Mouse (Mus musculus): ENCODE results near the gene Kcnb1. TPM values are rescaled to one million over a fixed set of nuclear protein-coding genes. Genes with fewer than 3 reads are reported as not detected.

Gene Kcnb1
- polyA plus RNA-seq, 1 experiment = 2.1 TPM

GRCm38 (mm10) chr2:167158780-167159179 lies 31.2 kb downstream of the Kcnb1 start:
- 93% methylated on average over 5 of the region's 5 CpGs for WGBS
- Histone ChIP-seq H3K36me3 (ENCODE audit: control insufficient read depth, insufficient read depth, low read length) (no peaks in the 10 kb centered on the region), H3K4me1 (replicated peaks; ENCODE audit: control insufficient read depth, insufficient read depth, low read length) (no peaks in the 10 kb centered on the region), H3K27me3 (ENCODE audit: control insufficient read depth, insufficient read depth, low read length) (no peaks in the 10 kb centered on the region), H3K27ac (ENCODE audit: control insufficient read depth, insufficient read depth, low read length) (no peak overlapping the region), H3K4me3 (ENCODE audit: control insufficient read depth, insufficient read depth, low read length) (no peak overlapping the region)
- DNase-seq = no peak
- no peak for TF ChIP-seq POLR2A (IDR thresholded peaks at IDR 0.05; ENCODE audit: control insufficient read depth, extremely low read depth, insufficient read depth, low read length, poor library complexity)
- TF ChIP-seq CTCF (IDR thresholded peaks at IDR 0.05; ENCODE audit: borderline replicate concordance, control insufficient read depth, extremely low read depth, insufficient read depth, low read length, poor library complexity) = no peak

GRCm38 (mm10) chr2:167156118-167156715 lies 33.7 kb downstream of the Kcnb1 start:
- no peak overlapping the region for H3K27ac ChIP-seq (ENCODE audit: control insufficient read depth, insufficient read depth, low read length)
- no peak for DNase-seq
- H3K4me1 ChIP-seq (replicated peaks; ENCODE audit: control insufficient read depth, insufficient read depth, low read length) = no peaks in the 10 kb centered on the region
- no peak for TF ChIP-seq CTCF (IDR thresholded peaks at IDR 0.05; ENCODE audit: borderline replicate concordance, control insufficient read depth, extremely low read depth, insufficient read depth, low read length, poor library complexity)
- TF ChIP-seq POLR2A (IDR thresholded peaks at IDR 0.05; ENCODE audit: control insufficient read depth, extremely low read depth, insufficient read depth, low read length, poor library complexity) = no peak
- WGBS = 73% methylated on average over 9 of the region's 9 CpGs
- H3K4me3 ChIP-seq (ENCODE audit: control insufficient read depth, insufficient read depth, low read length) = no peak overlapping the region
- H3K36me3 ChIP-seq (ENCODE audit: control insufficient read depth, insufficient read depth, low read length) = no peaks in the 10 kb centered on the region
- no peaks in the 10 kb centered on the region for H3K27me3 ChIP-seq (ENCODE audit: control insufficient read depth, insufficient read depth, low read length)

- no peaks in the 10 kb centered on the region for H3K36me3 ChIP-seq (ENCODE audit: control insufficient read depth, insufficient read depth, low read length)
- TF ChIP-seq POLR2A (IDR thresholded peaks at IDR 0.05; ENCODE audit: control insufficient read depth, extremely low read depth, insufficient read depth, low read length, poor library complexity) (no peak), CTCF (IDR thresholded peaks at IDR 0.05; ENCODE audit: borderline replicate concordance, control insufficient read depth, extremely low read depth, insufficient read depth, low read length, poor library complexity) (no peak)
- no peaks in the 10 kb centered on the region for H3K27me3 ChIP-seq (ENCODE audit: control insufficient read depth, insufficient read depth, low read length)
- no peak overlapping the region for H3K27ac ChIP-seq (ENCODE audit: control insufficient read depth, insufficient read depth, low read length)
- no peak overlapping the region for H3K4me3 ChIP-seq (ENCODE audit: control insufficient read depth, insufficient read depth, low read length)
- 61% methylated on average over 4 of the region's 4 CpGs for WGBS
- no peaks in the 10 kb centered on the region for H3K4me1 ChIP-seq (replicated peaks; ENCODE audit: control insufficient read depth, insufficient read depth, low read length)
- DNase-seq = no peak
Measured at GRCm38 (mm10) chr2:167155541-167155973, 34.4 kb downstream of the Kcnb1 start.

GRCm38 (mm10) chr2:167150880-167151279 lies 39.1 kb downstream of the Kcnb1 start:
- no peak for DNase-seq
- H3K4me3 ChIP-seq (ENCODE audit: control insufficient read depth, insufficient read depth, low read length) = no peak overlapping the region
- H3K27me3 ChIP-seq (ENCODE audit: control insufficient read depth, insufficient read depth, low read length) = no peaks in the 10 kb centered on the region
- H3K4me1 ChIP-seq (replicated peaks; ENCODE audit: control insufficient read depth, insufficient read depth, low read length) = peaks cover 11% of the 10 kb centered on the region; the same call in 1 of the 2 replicates
- H3K27ac ChIP-seq (ENCODE audit: control insufficient read depth, insufficient read depth, low read length) = no peak overlapping the region
- H3K36me3 ChIP-seq (ENCODE audit: control insufficient read depth, insufficient read depth, low read length) = no peaks in the 10 kb centered on the region
- no peak for TF ChIP-seq CTCF (IDR thresholded peaks at IDR 0.05; ENCODE audit: borderline replicate concordance, control insufficient read depth, extremely low read depth, insufficient read depth, low read length, poor library complexity)
- no peak for TF ChIP-seq POLR2A (IDR thresholded peaks at IDR 0.05; ENCODE audit: control insufficient read depth, extremely low read depth, insufficient read depth, low read length, poor library complexity)
- 94% methylated on average over 6 of the region's 6 CpGs for WGBS

GRCm38 (mm10) chr2:167150135-167150534 lies 39.8 kb downstream of the Kcnb1 start:
- DNase-seq = no peak
- Histone ChIP-seq H3K27me3 (ENCODE audit: control insufficient read depth, insufficient read depth, low read length) (no peaks in the 10 kb centered on the region), H3K36me3 (ENCODE audit: control insufficient read depth, insufficient read depth, low read length) (no peaks in the 10 kb centered on the region), H3K27ac (ENCODE audit: control insufficient read depth, insufficient read depth, low read length) (no peak overlapping the region), H3K4me1 (replicated peaks; ENCODE audit: control insufficient read depth, insufficient read depth, low read length) (peaks cover 11% of the 10 kb centered on the region; the same call in 1 of the 2 replicates), H3K4me3 (ENCODE audit: control insufficient read depth, insufficient read depth, low read length) (no peak overlapping the region)
- TF ChIP-seq CTCF (IDR thresholded peaks at IDR 0.05; ENCODE audit: borderline replicate concordance, control insufficient read depth, extremely low read depth, insufficient read depth, low read length, poor library complexity) = no peak
- WGBS = 95% methylated on average over 7 of the region's 7 CpGs

- no peak overlapping the region for H3K27ac ChIP-seq (ENCODE audit: control insufficient read depth, insufficient read depth, low read length)
- H3K27me3 ChIP-seq (ENCODE audit: control insufficient read depth, insufficient read depth, low read length) = no peaks in the 10 kb centered on the region
- TF ChIP-seq POLR2A (IDR thresholded peaks at IDR 0.05; ENCODE audit: control insufficient read depth, extremely low read depth, insufficient read depth, low read length, poor library complexity) = no peak
- H3K4me1 ChIP-seq (replicated peaks; ENCODE audit: control insufficient read depth, insufficient read depth, low read length) = peaks cover 18% of the 10 kb centered on the region
- no peak overlapping the region for H3K4me3 ChIP-seq (ENCODE audit: control insufficient read depth, insufficient read depth, low read length)
- H3K36me3 ChIP-seq (ENCODE audit: control insufficient read depth, insufficient read depth, low read length) = no peaks in the 10 kb centered on the region
- 84% methylated on average over 6 of the region's 6 CpGs for WGBS
- DNase-seq = no peak
Measured at GRCm38 (mm10) chr2:167149035-167149434, 40.9 kb downstream of the Kcnb1 start.

GRCm38 (mm10) chr2:167147708-167148107 lies 42.2 kb downstream of the Kcnb1 start:
- Histone ChIP-seq H3K27me3 (ENCODE audit: control insufficient read depth, insufficient read depth, low read length) (no peaks in the 10 kb centered on the region), H3K36me3 (ENCODE audit: control insufficient read depth, insufficient read depth, low read length) (no peaks in the 10 kb centered on the region), H3K27ac (ENCODE audit: control insufficient read depth, insufficient read depth, low read length) (no peak overlapping the region), H3K4me3 (ENCODE audit: control insufficient read depth, insufficient read depth, low read length) (no peak overlapping the region), H3K4me1 (replicated peaks; ENCODE audit: control insufficient read depth, insufficient read depth, low read length) (peaks cover 18% of the 10 kb centered on the region)
- WGBS = 8% methylated on average over 8 of the region's 8 CpGs
- no peak for TF ChIP-seq POLR2A (IDR thresholded peaks at IDR 0.05; ENCODE audit: control insufficient read depth, extremely low read depth, insufficient read depth, low read length, poor library complexity)
- no peak for DNase-seq
